Mouse (Mus musculus): ENCODE measurements at regions not wholly inside any gene's neighbourhood (a gene's known extent, or its start where the extent isn't known, plus 50 kb on each side); places are given as distances from the start of the nearest gene placed in this dataset.

- no peak for DNase-seq
Measured at GRCm38 (mm10) chr2:133371490-133372215, 180.3 kb upstream of the Bmp2 start.

GRCm38 (mm10) chr2:133373543-133373942 is 178.4 kb upstream of the Bmp2 start:
- no peak for DNase-seq

- DNase-seq: peak; percentile 16
Measured at GRCm38 (mm10) chr2:133381054-133381453, 170.9 kb upstream of the Bmp2 start.

GRCm38 (mm10) chr2:133383135-133383920 is 168.6 kb upstream of the Bmp2 start:
- no peak for DNase-seq

- no peak for DNase-seq
Measured at GRCm38 (mm10) chr2:133385297-133385696, 166.7 kb upstream of the Bmp2 start.

GRCm38 (mm10) chr2:133387349-133387748 is 164.6 kb upstream of the Bmp2 start:
- no peak for DNase-seq

- DNase-seq: no peak
Measured at GRCm38 (mm10) chr2:133392298-133392697, 159.7 kb upstream of the Bmp2 start.

- DNase-seq: no peak
Measured at GRCm38 (mm10) chr2:133397566-133397965, 154.4 kb upstream of the Bmp2 start.

GRCm38 (mm10) chr2:133399059-133399690 is 152.8 kb upstream of the Bmp2 start:
- no peak for DNase-seq

GRCm38 (mm10) chr2:133400963-133401362 is 151.0 kb upstream of the Bmp2 start:
- no peak for DNase-seq

- no peak for DNase-seq
Measured at GRCm38 (mm10) chr2:133416990-133417581, 134.9 kb upstream of the Bmp2 start.

- DNase-seq: no peak
Measured at GRCm38 (mm10) chr2:133419686-133420303, 132.2 kb upstream of the Bmp2 start.

GRCm38 (mm10) chr2:133425538-133425937 is 126.4 kb upstream of the Bmp2 start:
- no peak for DNase-seq

- DNase-seq: no peak
Measured at GRCm38 (mm10) chr2:133427039-133427438, 124.9 kb upstream of the Bmp2 start.

- DNase-seq: no peak
Measured at GRCm38 (mm10) chr2:133429369-133430062, 122.4 kb upstream of the Bmp2 start.

- peak; percentile 22 for DNase-seq
Measured at GRCm38 (mm10) chr2:133430741-133431438, 121.1 kb upstream of the Bmp2 start.

GRCm38 (mm10) chr2:133432141-133432813 is 119.7 kb upstream of the Bmp2 start:
- no peak for DNase-seq

- peak; percentile 23 for DNase-seq
Measured at GRCm38 (mm10) chr2:133436913-133437843, 114.8 kb upstream of the Bmp2 start.

- no peak for DNase-seq
Measured at GRCm38 (mm10) chr2:133438018-133438417, 113.9 kb upstream of the Bmp2 start.

- no peak for DNase-seq
Measured at GRCm38 (mm10) chr2:133443024-133443423, 108.9 kb upstream of the Bmp2 start.

Data from right cerebral cortex, postnatal 4 days (tissue).